Mouse (Mus musculus) gastrocnemius, postnatal 4 days (tissue): ENCODE results near the gene Aamp. TPM values are rescaled to one million over a fixed set of nuclear protein-coding genes. Genes with fewer than 3 reads are reported as not detected.
A peak's percentile ranks its signal among the peaks of the same experiment; 100 is the strongest.

Experiments used
- DNase-seq, 2 experiments: peaks; one replicate each; pipeline ENCODE4 v3.0.0; 2021 to 2022; ENCODE audit warnings: low spot score in 2 of 2, mixed read lengths in 2 of 2
- total RNA-seq, 2 experiments: library from RNA; stranded (reverse); gene quantifications; 2 replicates each; pipeline ENCODE4 v1.2.3; 2021

The Aamp gene
- total RNA-seq, 2 experiments from 2014 or later: 113 to 117 TPM

DNA sequence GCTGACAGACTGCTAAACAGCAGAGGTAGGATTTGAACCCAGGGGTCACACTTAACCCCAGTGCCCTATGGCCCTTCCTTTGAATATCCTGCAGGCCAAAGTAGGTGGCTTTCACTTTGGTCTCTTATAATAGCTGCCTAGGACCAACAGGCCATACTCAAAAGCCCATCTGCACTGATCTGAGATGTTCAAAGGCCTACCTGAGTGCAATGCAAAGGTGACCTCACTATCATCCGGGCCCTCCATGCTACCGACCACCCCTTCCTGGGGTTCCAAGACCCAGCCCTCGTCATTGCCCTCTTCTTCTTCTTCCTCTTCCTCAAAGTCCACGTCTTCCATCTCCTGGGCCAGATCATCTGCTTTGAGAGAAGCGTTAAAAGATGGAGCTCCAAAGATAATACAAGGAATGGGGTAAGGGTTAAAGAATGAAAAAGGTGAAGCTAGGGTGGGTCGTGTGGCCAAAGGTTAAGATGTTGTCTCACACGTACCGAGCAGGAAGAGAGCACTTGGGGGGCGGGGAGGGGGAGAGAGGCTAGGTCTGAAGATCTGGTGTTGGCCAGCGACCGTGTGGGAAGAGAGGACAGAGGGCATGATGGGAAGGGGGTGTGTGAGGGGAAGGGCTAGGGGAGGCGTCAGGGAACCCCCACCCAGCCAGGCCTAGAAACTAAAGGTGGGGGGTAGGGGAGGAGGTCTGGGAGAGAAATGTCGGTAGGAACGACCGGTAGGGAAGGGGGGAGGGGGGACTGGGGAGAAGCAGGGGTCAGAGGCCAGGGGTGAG, 663 bp downstream of the Aamp start:
- DNase-seq: peak in 1 of 2 experiments; percentile 67

DNA sequence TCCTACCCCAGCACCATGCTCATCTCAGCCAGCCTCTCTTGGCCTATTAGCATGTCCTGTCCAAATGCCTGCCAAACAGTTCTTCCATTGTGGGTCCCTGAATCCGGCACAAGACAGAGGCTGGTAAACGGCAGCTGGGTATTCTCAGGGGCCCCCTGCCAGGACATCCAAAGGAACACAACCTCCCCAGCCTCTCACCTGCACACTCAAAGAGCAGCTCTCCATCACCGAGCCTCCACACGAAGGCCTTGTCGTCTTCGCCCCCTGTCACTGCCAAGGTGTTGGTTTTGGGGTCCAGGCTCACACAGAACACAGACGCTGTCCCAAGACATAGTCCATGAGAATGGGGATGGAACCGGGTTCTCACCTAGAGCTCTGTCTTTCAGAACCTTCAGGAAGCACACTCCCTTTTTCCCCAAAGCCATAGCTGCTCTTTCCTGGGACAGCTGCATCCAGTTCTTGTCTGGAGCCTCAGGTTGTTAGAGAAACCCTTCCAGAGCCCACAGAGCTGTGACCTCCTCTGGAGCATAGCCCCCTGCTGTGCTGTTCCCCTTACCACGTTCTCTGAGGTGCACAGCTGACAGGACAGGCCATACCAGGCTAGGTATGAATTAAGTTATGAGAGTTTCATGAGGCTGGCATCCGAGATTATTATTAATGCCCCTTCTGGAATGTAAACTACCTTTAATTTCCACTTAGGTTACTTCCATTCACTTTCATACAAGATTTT, 1.5 kb downstream of the Aamp start:
- no peak for DNase-seq

DNA sequence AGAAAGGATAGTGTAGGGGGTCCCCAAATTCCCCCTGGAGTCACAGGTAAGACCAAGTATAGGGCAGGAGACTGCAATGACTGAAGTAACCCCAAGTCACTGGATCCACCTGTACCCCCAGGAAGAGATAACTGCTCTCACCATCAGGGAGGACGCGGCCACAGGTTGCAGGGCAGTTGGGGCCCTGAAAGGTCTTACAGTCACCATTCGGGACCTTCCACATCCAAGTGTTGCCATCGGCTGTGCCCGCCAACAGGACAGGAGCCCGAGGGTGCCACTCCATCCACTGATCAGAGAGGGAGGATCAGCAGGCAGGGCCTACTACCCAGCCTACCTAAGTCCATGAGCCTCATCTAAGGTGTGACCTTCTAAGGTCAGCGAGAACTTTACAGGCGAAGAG, 2.7 kb downstream of the Aamp start:
- no peak for DNase-seq

DNA sequence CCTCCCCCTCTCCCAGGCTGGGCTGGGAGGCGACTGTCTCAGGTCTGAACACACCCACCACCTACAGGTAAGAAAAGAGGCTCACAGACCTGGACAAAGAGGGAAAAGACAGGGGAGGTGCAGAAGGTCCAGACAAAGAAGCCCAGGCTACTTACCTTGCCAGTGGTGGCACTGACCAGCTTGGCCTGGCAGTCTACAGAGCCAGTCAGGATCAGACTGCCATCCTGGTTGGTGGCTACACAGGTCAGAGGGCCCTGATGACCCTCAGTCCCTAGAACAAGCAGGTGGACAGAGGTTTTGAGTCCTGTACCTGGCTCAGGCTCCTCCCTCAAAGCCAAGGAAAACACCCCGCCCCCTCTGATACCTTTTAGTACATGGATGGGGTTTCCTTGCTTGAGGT, 3.2 kb downstream of the Aamp start:
- no peak for DNase-seq

DNA sequence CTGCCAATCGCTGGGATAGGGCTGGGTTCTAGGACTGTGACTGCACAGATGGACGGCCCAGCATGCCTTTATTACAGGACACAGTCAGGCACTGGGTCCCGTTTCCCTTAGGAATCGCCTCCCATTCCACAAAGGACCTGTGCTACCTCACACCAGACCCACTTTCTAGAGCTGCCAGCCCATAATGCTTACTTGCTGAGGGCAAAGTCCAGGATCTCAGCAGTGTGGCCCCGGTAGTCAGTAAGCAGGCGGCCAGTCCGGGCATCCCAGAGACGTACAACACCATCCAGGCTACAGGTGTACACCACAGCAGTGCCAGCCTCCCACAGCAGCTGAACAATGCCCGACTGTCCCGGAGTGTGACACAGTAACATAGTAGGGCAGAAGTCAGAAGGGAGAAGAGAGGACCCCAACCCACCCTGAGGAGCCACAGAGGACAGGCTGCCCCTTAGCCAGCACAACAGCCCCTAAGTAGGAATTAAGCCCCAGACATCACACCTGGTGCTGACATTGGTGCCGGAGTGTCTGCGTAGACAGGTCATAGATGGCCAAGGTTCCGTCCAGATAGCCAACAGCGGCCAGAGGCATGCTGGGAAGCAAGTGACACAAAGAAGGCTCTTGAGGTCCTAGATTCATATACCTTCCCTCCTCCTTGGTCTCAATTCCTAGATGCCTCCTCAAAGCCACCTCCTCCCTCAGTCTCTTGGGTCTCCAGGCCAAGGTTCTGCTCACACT, 3.8 kb downstream of the Aamp start:
- DNase-seq: no peak

DNA sequence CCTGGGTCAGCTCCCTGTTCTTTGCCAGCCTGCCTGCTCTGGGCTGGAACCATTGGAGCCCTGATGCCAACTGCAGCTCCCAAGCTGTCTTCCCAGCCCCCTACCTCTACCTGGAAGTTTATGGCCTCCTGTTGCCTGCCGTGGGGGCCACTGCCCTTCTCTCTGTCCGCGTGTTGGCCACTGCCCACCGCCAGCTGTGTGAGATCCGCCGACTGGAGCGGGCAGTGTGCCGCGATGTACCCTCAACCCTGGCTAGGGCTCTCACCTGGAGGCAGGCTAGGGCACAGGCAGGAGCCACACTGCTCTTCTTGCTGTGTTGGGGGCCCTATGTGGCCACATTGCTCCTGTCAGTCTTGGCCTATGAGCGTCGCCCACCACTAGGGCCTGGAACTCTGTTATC, 5.5 kb downstream of the Aamp start:
- DNase-seq: no peak

DNA sequence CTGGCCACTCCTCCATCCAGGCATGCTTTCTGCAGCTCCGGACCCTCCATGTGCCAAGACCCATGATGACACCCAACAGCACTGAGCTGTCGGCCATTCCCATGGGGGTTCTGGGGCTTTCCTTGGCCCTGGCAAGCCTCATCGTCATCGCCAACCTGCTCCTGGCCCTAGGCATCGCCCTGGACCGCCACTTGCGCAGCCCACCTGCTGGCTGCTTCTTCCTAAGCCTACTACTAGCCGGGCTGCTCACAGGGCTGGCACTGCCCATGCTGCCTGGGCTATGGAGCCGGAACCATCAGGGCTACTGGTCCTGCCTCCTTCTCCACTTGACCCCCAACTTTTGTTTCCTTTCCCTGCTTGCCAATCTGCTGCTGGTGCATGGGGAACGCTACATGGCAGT, 6.0 kb downstream of the Aamp start, which contains the start of gene Gpbar1:
Gene Gpbar1 (plus strand): TSS at position 13 of the 400 bp plus-strand sequence.
- no peak for DNase-seq

DNA sequence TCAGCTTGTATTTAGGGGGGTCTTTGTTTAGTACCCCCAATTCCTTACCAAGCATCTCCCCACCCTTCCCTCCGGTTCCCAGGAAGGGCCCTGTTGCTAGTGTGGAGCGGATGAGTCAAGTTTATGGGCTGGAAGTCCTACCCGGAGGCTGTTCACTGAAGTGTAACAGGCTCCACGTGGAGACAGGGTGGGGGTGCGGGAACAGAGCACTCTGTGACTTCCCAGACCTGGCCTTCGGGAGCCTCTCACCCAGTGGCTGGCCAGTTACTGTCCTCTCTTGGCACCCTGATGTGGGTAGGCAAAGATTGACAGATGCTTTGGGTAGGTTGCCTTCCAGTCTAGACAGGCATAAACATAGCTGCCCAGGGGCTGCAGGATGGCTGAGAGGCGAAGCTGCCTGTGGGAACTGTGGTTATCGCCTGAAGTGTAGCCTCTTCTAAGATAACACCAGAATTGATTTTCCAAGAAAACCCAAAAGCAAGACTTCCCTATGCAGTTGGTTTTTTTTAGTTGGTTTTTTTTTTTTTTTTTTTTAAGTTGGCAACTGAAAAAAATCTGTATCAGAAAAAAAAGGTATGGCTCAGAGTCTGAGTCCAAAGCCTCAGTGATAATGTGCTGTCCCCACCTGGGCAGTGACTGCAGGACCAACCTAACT, 6.5 kb downstream of the Aamp start:
- no peak for DNase-seq

DNA sequence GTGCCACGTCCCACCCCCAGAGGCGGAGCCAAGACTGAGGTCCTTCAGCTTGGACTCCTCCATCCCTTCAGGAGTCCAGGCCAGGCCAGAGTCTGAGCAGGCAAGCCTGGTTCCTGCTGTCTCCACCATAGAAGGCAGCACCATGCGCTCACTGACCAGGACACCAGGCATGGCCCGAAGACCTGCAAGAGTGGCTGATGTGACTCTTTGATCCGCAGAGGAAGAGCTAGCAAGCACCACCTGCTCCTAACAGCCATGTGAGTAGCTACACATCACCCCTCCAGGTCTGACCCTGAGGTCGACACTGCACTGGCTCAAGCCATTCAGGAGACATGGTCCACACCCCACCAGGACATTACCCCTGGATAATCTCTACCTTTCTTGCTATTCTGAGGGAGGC, 7.5 kb downstream of the Aamp start:
- no peak for DNase-seq

DNA sequence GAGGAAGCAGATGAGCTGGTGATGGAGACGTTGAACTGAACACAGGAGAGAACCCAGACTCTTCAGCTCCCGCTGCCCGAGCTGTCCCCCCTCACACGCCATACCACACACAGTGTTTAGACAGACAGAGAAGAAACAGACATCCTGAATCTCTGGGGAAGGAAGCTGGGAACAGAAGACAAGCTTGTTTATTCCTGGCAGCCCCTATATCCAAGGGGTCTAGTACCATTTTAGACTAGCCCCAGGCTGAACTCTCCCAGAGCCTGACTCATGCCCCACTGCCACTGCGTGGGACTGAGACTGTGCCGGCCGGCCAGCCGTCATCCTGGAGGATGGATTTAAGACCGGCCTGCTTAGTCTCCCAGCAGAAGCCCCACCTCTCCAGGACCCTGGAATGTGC, 9.5 kb downstream of the Aamp start:
- peak in 1 of 2 experiments; percentile 16 for DNase-seq

DNA sequence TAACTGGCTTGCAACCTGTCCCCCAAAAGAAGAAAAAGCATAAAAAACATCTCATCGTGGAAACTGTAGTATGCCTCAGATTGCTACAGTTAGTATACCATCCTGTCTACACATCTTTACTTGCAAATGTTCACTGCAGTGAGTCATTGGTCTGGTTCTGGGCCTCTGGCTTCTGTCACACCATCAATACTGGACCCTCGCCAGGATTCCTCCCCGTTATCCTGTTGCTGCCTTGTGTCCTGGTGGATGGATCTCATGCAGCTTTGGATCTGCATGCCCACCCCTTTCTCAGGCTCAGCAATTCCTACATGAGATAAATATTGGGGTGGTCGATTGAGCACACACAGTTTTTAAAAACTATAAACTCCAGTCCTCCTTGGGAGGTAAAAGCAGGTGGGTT, 12.9 kb downstream of the Aamp start:
- no peak for DNase-seq

DNA sequence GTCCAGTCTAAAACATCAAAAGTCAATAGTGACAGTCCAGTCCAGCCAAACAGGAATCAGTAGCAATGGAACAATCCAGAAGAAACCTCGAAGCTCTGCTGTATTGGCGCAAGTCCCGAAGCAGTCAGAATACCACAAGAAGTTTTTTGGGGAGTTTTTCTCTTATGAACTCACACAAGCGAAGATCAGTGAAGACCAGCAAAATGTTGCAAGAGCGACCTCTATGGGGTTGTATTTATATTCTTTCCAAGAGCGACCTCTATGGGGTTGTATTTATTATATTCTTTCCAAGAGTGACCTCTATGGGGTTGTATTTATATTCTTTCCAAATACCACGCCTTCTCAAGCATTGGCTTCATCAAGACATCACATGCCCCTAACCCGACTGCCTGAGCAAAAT, 15.8 kb downstream of the Aamp start:
- no peak for DNase-seq

DNA sequence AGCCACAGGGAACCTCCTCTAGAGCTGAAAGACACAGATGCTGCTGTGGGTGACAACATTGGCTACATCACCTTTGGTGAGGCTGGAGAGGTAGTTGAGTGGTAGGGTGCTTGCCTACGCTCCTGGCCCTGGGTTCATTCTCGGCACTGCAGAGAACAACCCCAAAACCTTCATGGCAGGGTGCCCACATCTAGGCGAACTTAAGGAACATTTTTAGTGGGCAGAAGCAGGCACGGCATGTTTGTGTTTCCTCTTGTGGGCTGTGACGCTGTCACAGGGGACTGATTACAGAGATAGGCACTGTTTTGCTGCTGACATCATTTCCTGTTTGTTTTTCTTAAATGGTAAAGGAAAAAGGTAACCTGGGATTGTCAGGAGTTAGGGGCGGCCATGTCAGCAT, 22.0 kb downstream of the Aamp start:
- no peak for DNase-seq

DNA sequence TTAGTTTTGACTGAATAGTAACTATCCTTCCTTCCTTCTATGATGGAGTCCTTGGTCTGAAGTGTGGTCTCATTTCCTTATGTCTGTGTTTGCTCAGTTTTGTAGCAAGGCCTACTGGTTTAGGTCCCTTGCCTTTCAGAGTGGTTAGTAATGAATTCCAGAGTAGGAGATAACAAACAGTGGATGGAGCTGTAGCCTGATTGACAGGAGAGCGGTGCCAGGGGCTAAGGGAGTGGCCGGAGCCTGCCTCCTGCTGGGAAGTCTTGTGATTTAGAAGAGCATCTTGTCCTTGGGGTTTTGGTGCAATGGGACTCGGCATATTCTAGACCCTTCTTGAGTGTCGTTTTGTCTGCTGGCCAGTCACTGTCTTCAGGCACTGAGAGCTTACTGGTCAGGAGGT, 27.8 kb downstream of the Aamp start:
- DNase-seq: no peak

DNA sequence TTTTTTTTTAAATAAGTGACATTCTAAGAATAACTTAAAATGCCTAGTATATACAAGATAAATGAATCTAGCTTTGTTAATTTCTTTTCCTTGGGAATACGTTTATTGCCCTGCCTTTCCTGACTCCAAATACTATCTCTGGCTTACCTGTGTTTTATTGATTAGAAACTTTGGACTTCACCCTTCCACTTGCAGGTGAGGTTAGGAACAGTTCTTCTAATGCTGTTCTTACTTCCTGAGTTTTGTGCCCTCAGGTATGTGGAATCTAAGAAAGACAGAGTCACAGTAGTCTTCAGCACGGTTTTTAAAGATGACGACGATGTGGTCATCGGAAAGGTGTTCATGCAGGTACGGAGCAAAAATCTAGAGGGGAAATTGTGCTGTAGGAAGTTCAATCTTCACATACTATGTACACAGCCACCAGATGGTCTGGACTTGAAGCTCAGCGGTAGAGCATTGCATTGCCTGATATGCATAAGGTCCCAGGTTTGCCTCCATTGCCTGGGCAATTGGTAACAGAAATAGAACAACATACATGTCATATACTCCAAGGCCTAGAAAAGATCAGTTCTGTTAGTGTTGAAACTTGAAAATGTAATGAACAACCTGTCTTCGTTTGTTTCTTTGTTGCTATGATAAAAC, 28.7 kb downstream of the Aamp start:
- no peak for DNase-seq

DNA sequence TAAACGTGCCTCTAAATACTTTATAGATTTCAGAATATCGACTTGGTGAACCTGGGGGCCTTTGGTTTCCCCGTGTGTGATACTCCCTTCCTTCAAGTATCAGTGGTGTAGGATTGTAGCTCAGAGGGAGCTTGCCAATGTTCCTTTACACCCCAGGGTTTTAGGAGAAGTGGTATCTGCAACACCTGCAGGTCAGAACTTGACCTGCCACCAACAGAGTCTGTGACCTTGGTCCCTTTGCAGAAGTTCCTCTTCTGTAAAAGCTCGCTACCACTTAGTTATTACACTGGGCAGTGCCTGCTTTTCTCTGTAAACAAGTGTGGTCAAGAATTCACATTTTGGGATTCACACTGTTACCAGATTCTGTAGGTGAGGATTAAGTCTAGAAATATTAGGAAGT, 34.4 kb downstream of the Aamp start:
- DNase-seq: no peak

DNA sequence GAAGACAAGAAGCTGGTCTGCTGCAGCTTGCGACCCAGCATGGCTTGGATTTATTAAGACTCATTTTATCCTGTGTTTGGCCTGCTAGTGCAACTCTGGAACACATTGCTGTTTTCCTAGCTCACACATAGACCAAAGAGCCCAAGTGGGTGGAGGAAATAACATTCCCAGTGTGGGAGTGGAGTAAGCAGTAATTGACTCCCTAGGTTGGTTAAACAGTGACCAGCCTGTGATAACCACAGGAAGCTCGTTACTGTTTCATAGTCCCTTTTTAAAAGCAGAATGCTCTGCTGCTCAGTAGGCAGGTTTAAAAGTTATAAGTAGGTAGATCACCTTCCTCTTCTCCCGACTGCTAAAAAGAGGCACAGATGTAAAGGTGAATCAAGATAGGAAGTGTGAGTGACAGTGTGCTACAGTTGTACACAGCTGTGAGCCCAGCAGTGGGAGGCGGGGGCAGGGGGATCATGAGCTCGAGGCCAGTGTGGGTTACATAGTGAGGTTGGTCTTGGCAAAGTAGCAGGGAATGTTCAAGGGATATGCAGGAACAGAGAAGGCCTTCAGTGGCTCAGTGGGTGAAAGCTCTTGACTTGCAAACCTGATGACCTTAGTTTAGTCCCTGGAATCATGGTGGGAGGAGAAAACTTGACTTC, 35.1 kb downstream of the Aamp start:
- DNase-seq: no peak

DNA sequence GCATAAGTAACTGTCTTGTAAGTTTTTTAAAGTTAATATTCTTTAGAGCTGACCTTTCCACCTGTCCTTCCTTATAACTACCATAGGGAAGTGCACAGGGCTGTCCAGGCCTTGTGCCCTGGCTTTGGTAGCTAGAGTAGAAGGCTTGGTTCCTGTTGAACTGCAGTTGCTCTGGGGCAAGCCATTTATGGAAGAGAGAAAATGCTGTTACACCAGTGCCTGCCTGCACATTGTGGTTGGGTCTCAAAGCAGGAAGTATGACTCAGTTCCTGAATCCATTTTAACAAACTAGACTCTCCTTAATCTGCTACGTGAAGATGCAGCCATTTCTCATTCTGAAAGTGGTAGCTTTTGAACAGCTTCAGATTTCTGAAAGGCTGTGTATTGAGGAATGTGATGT, 35.7 kb downstream of the Aamp start:
- DNase-seq: no peak

DNA sequence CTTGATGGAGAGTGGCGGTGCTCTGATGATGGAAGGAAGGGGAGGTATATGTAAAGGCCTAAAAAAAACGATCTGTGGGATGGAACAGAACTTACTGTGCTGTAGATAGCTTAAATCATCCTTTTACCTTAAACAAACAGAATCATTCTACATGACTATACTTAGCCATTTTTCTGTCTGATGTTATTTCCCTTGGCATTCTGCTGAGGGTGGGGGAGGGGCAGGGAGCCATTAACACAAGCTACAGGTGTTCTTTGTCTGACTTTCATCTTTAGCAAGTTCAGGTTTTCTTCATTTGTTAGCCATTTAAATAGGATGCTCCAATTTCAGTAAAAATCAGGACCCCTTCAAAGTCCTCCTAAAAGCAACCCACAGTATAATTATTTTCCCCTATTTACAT, 39.0 kb downstream of the Aamp start:
- DNase-seq: no peak

DNA sequence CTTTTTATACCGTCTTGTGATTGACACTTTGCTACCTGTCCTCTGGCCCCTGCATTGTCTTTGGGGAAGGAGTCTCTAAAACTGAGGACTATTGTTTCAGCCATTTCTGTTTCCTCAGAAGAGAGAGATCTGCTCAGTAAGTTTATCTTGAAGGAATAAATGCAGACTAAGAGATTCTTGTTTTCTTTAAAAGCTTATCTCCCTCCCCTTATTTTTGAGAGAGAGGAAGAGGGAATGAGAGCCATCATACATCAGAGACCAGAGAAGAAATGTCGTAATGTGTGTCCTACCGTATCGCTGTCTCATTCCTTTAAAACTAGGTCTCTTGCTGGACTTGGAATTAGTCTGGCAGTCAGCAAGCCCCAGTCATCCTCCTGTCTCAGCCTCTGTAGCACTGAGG, 43.7 kb downstream of the Aamp start:
- DNase-seq: no peak

DNA sequence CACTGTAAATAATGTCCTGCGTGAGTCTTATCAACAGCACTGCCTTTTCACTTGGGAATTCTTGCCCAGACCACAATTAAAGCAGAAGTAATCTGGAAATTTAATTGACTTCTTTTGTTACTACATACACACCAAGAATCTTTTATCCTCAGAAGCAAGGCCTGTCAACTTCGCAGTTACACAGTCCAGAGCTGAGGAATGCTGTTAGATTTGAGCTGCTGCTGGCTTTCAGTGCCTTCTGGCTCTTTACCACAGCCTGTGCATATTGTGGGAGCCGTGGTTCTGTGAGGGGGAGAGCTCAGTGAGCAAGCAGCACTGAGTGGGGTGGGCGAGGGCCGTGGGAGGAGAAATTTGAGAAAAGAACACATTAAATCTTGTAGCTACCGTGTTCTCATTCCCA, 44.2 kb downstream of the Aamp start:
- DNase-seq: no peak
